Mouse (Mus musculus): ENCODE data around the gene Gas6. TPM values are rescaled to one million over a fixed set of nuclear protein-coding genes. Genes with fewer than 3 reads are reported as not detected.

Gas6 gene
- polyA plus RNA-seq, 1 experiment from 2014 or later = 6.1 TPM

DNA sequence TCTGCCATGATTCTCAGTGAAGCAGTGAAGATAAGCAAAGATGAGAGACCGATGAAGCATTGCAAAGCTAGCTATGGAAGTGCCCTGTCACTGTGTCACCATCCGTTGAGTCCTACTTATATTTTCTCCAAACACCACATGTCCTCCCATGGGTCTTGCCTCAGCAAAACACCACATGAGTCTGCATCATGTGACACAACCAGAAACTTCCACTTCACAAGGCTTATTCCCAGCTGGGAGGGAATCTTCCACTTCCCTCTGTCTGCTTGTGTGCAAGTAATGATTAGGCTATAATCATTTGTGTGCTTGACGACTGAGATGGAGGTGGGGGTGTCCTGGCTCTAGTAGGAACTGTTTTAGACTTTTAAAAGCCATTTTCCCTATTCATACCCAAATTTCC, 6.9 kb upstream of the Gas6 start:
- no peak for DNase-seq (ENCODE audit: extremely low spot score, low spot score)
- WGBS = 87% methylated on average over 3 of the region's 3 CpGs
- Histone ChIP-seq H3K27me3 (ENCODE audit: poor library complexity, severe bottlenecking) (no peaks in the 10 kb centered on the region), H3K36me3 (replicated peaks) (no peaks in the 10 kb centered on the region), H3K4me3 (no peak overlapping the region), H3K27ac (no peak overlapping the region), H3K4me1 (no peaks in the 10 kb centered on the region), H3K9me3 (no peaks in the 10 kb centered on the region)

- 62% methylated on average over 11 of the region's 11 CpGs for WGBS
- Histone ChIP-seq H3K36me3 (replicated peaks) (no peaks in the 10 kb centered on the region), H3K27me3 (ENCODE audit: poor library complexity, severe bottlenecking) (peaks cover 49% of the 10 kb centered on the region), H3K4me3 (peak overlapping the region; percentile 56; the same call in 1 of the 2 replicates), H3K27ac (no peak overlapping the region), H3K9me3 (no peaks in the 10 kb centered on the region), H3K4me1 (peaks cover 37% of the 10 kb centered on the region)
- DNase-seq (ENCODE audit: extremely low spot score, low spot score) = no peak
Observed at GRCm38 (mm10) chr8:13493011-13493410, 1.3 kb downstream of the Gas6 start.

DNA sequence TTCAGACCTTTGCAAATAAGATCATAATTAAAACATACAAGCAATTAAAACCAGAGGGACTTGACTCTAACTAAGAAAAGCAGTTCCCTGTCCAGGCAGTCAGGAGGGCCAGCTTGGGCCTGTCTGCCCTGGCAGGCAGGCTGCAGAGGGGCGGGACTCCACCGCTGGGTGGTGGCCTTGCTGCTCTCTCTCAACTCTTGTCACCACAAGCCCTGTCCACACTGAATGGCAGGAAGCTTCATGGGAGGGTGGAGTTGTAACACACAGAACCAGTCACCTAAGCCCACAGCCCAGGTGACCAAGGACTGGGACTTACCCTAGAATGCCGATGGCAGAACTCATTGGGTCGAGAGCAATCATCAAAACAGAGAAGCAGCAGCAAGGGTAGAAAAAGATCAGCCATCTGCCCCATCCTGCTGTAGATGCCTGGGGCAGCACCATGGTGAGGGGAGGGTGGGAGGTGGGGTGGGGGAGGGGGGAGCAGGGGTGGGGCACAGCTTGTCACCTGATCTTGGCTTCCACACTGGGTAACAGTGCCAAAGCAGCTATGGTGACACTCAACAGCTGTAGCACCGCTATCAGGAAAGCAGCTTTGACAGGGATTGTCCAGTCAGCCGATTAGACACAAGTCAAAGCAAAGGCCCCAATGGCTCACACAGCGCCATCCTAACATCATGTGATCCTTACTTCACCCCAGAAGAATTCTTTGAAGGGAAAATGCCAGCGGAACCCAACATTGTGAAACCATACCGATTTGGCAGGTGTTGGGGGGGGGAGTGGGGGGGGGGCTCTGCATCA, 1.9 kb downstream of the Gas6 start:
- Histone ChIP-seq H3K27ac (no peak overlapping the region), H3K36me3 (replicated peaks) (no peaks in the 10 kb centered on the region), H3K9me3 (no peaks in the 10 kb centered on the region), H3K4me1 (peaks cover 37% of the 10 kb centered on the region), H3K4me3 (no peak overlapping the region), H3K27me3 (ENCODE audit: poor library complexity, severe bottlenecking) (peaks cover 49% of the 10 kb centered on the region)
- no peak for DNase-seq (ENCODE audit: extremely low spot score, low spot score)
- WGBS = 58% methylated on average over 9 of the region's 9 CpGs

- H3K27ac ChIP-seq = no peak overlapping the region
- H3K4me3 ChIP-seq = no peak overlapping the region
- peaks cover 49% of the 10 kb centered on the region for H3K27me3 ChIP-seq (ENCODE audit: poor library complexity, severe bottlenecking)
- DNase-seq (ENCODE audit: extremely low spot score, low spot score) = no peak
- peaks cover 37% of the 10 kb centered on the region for H3K4me1 ChIP-seq
- 87% methylated on average over 14 of the region's 14 CpGs for WGBS
- H3K9me3 ChIP-seq = no peaks in the 10 kb centered on the region
- H3K36me3 ChIP-seq (replicated peaks) = no peaks in the 10 kb centered on the region
Observed at GRCm38 (mm10) chr8:13491491-13492010, 2.7 kb downstream of the Gas6 start.

DNA sequence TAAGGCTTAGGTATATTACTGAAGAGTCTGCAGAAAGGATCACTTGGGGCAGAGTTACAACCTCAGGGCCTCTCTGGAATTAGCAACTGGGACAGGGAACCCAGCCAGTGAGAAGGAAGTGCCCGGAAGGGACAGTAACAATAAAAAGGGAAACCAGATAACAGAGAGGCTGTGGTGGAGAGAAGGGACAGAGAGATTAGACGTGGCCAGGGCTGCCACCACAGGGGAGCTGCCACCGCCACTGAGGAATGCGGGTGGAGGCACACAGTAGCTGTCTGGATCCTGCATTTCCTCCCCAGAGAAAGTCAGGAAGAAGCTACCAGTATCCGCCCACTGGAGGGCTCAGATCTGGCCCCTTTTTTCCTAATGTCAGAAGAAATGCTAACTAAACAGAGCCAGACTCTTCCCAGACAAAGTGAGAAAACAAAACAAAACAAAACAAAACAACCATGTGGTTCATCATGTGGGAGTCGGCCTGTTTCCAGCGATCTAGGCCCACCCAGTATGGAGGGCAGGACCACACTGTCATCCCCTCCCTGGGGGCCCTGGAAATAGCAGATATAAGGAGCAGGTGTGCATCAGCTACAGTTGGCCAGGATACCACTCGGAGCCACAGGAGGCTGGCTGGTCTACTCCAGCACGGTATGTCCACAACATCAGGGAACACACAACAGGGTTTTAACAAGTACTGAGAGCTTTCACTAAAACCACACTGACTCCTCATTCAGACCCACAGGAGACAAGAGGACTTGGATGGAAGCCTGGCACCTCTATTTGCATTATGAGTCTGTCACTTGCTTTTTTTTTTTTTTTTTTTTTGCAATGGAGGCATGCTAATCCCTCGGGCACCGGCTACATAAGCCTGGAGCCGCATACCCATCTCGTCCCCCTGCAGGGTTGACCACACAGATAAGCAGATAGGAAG, 4.0 kb downstream of the Gas6 start:
- 44% methylated on average over 13 of the region's 13 CpGs for WGBS
- peaks cover 37% of the 10 kb centered on the region for H3K4me1 ChIP-seq
- no peaks in the 10 kb centered on the region for H3K36me3 ChIP-seq (replicated peaks)
- no peak overlapping the region for H3K4me3 ChIP-seq
- H3K9me3 ChIP-seq = no peaks in the 10 kb centered on the region
- H3K27me3 ChIP-seq (ENCODE audit: poor library complexity, severe bottlenecking) = peaks cover 42% of the 10 kb centered on the region
- no peak for DNase-seq (ENCODE audit: extremely low spot score, low spot score)
- no peak overlapping the region for H3K27ac ChIP-seq

DNA sequence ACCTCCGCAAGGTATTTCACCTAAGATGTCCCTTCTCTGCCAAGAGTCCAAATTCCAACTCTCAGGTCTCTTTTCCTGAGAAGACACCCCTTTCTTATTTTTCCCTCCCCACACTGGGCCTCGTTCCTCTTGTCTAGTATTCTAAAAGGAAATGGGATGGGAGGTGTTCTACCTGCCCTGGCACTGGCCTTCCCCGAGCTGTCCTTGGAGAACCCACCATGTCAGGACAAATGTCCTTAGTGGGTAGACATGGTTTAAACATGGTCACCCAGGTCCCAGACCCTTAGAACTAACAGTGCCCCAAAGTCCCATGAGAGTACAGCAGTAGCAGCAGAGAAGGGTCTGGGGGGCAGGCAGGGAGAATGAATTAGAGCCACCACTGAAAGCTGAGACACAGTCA, 4.9 kb downstream of the Gas6 start:
- Histone ChIP-seq H3K4me1 (peaks cover 35% of the 10 kb centered on the region), H3K27me3 (ENCODE audit: poor library complexity, severe bottlenecking) (peaks cover 33% of the 10 kb centered on the region), H3K9me3 (no peaks in the 10 kb centered on the region), H3K27ac (no peak overlapping the region), H3K36me3 (replicated peaks) (no peaks in the 10 kb centered on the region), H3K4me3 (no peak overlapping the region)
- WGBS = 72% methylated on average over 3 of the region's 3 CpGs
- DNase-seq (ENCODE audit: extremely low spot score, low spot score) = no peak

- Histone ChIP-seq H3K36me3 (replicated peaks) (no peaks in the 10 kb centered on the region), H3K27me3 (ENCODE audit: poor library complexity, severe bottlenecking) (no peaks in the 10 kb centered on the region), H3K4me3 (no peak overlapping the region), H3K27ac (no peak overlapping the region), H3K4me1 (no peaks in the 10 kb centered on the region), H3K9me3 (no peaks in the 10 kb centered on the region)
- WGBS = 92% methylated on average over 5 of the region's 5 CpGs
- no peak for DNase-seq (ENCODE audit: extremely low spot score, low spot score)
Observed at GRCm38 (mm10) chr8:13483191-13483590, 11.1 kb downstream of the Gas6 start.

DNA sequence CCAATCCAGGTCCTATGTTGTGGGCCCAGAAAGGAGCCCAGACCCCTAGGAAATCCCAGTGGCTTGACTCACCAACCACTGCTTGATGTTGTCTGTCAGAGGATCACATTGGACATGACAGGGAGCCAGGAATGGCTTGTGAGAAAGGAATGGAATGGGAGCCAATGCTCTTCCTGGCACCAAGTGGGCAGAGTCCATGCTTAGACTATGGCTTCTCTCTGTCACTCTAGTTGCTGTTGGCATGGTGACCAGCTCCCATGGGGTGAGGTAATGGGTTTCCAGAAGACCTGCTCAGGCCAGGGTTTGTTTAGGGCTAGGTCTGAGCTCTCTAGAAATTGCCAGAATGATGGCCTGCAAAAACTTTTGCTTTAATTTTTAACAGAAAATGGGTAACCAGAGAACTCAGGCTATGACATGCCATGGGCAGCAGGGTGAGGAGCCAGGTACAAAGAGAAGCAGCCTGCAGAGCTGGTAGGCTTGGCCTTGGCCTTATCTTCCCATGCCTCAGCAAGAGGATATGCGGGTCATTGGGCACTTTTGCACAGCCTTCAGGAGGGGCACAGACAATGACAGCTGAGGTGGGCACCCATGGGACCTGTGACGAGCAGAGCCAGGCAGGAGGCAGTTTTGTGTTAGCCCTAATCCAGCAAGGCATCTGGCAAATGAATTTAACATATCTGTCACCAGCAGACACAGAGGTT, 12.0 kb downstream of the Gas6 start:
- H3K9me3 ChIP-seq = no peaks in the 10 kb centered on the region
- H3K27me3 ChIP-seq (ENCODE audit: poor library complexity, severe bottlenecking) = no peaks in the 10 kb centered on the region
- H3K4me3 ChIP-seq = no peak overlapping the region
- H3K4me1 ChIP-seq = no peaks in the 10 kb centered on the region
- no peak for DNase-seq (ENCODE audit: extremely low spot score, low spot score)
- WGBS = 87% methylated on average over 2 of the region's 2 CpGs
- no peak overlapping the region for H3K27ac ChIP-seq
- H3K36me3 ChIP-seq (replicated peaks) = no peaks in the 10 kb centered on the region

DNA sequence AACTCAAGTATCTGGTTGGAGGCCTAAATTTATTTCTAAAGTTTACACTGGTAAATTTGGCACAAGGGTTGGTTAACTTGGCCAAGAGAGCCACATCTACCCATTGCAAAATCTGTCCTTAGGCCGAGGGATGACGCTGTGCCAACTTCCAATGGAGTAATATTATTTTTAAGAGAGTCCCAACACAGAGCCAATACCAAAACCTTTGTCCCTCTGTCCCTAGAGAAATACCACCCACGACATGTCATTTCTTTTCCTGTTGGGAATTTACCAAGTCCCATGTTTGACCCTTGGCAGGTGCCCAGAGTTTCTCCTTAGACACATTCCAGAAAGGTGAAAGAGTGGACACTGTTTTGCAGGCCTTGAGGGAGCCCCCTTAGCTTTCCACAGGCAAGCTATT, 12.7 kb downstream of the Gas6 start:
- H3K27me3 ChIP-seq (ENCODE audit: poor library complexity, severe bottlenecking) = no peaks in the 10 kb centered on the region
- no peak overlapping the region for H3K27ac ChIP-seq
- DNase-seq (ENCODE audit: extremely low spot score, low spot score) = no peak
- no peaks in the 10 kb centered on the region for H3K9me3 ChIP-seq
- no peak overlapping the region for H3K4me3 ChIP-seq
- no peaks in the 10 kb centered on the region for H3K36me3 ChIP-seq (replicated peaks)
- 90% methylated on average over 3 of the region's 3 CpGs for WGBS
- no peaks in the 10 kb centered on the region for H3K4me1 ChIP-seq

DNA sequence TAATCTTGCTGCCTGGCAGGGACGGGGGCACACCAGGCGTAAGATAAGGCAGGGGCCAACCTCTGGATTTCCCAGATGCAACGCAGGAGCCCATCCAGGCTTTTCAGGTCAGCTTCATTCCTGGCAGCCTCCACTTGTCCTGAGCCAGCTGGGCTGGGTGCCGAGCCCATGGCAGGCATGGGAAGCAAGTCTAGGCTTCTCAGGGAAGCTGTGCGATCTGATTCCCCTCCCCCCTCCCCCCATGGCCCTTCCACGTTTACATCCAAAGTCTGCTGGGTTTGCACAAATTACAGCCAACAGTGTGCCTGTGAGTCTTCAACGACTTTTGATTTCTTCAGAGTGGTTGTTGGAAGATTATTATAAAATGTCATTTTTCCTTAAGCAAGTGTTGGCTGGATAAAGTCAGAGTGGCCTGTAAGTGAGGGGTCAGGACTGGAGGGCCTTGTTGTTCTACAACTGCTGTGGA, 13.2 kb downstream of the Gas6 start:
- Histone ChIP-seq H3K36me3 (replicated peaks) (no peaks in the 10 kb centered on the region), H3K27ac (no peak overlapping the region), H3K27me3 (ENCODE audit: poor library complexity, severe bottlenecking) (no peaks in the 10 kb centered on the region), H3K4me3 (no peak overlapping the region), H3K9me3 (no peaks in the 10 kb centered on the region), H3K4me1 (no peaks in the 10 kb centered on the region)
- DNase-seq (ENCODE audit: extremely low spot score, low spot score) = no peak
- WGBS = 89% methylated on average over 7 of the region's 7 CpGs

GRCm38 (mm10) chr8:13475892-13476291, 18.4 kb downstream of the Gas6 start:
- Histone ChIP-seq H3K27me3 (ENCODE audit: poor library complexity, severe bottlenecking) (no peaks in the 10 kb centered on the region), H3K4me1 (no peaks in the 10 kb centered on the region), H3K27ac (no peak overlapping the region), H3K36me3 (replicated peaks) (no peaks in the 10 kb centered on the region), H3K9me3 (no peaks in the 10 kb centered on the region), H3K4me3 (no peak overlapping the region)
- WGBS = 65% methylated on average over 9 of the region's 9 CpGs
- no peak for DNase-seq (ENCODE audit: extremely low spot score, low spot score)

DNA sequence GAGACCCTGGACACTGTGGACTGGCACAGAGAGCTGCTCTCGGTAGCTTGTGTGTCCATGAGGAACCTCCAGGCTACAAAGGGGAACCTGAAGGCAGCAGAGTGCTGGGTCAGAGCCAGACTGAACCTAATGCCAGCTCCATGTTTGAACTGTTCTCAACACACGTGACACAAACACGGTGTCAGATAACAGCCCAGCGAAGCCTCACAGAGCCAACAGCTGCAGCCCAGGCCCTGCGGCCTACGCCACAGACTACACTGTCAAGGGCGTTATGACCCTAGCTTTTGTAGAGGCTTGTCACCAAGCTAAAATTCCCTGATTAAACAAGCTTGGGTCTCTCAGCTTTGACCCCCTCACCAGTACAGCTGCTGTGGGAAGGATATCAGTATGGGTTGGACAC, 22.0 kb downstream of the Gas6 start:
- no peaks in the 10 kb centered on the region for H3K36me3 ChIP-seq (replicated peaks)
- no peaks in the 10 kb centered on the region for H3K27me3 ChIP-seq (ENCODE audit: poor library complexity, severe bottlenecking)
- H3K4me3 ChIP-seq = no peak overlapping the region
- no peak overlapping the region for H3K27ac ChIP-seq
- DNase-seq (ENCODE audit: extremely low spot score, low spot score) = no peak
- H3K4me1 ChIP-seq = no peaks in the 10 kb centered on the region
- 86% methylated on average over 7 of the region's 7 CpGs for WGBS
- H3K9me3 ChIP-seq = no peaks in the 10 kb centered on the region

Data from forebrain, embryonic 10.5 days (tissue).